34 mouse cellular contexts compared by ENCODE assay signal in the genomic region with DNA sequence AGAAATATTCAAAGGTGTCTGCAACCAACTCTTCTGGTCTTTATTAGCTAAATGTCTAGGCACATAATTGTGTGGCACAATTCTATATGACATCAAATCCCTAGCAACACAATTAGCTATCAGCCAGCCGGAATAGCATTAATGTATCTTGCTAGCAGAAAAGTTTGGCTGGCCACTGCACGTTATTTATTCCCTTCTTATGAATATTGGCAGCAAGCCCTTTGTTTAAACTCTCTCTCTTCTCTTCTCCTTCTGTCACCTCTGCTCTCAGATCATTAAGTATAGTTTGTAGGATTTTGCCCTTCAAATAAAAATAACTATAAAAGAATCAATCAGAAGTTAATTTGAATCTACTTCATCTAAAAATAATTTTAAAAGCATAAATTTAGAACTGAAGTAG. TPM values are rescaled to one million over a fixed set of nuclear protein-coding genes. Genes with fewer than 3 reads are reported as not detected.
"Had no signal": no experiment of that assay in that cellular context is flagged by ENCODE, and none has a peak within 500 bp of the region (broad histone marks: within the 10 kb centered on the region; RNA-seq: fewer than 3 reads in every experiment).

No protein-coding gene starts in this region.

- H3K4me1 ChIP-seq: heart, embryonic 15.5 days; hindbrain, embryonic 13.5 days; hindbrain, embryonic 15.5 days; limb, embryonic 15.5 days; liver, embryonic 12.5 days had no signal

- DNase-seq: gastrocnemius, postnatal 14 days; gastrocnemius, postnatal 36 days; heart, adult 18-20 months; heart, postnatal 14 days; heart, postnatal 36 days; kidney, adult 18-20 months; kidney, adult 8-10 months; kidney, postnatal 14 days; kidney, postnatal 36 days; layer of hippocampus, adult 9-11 months; layer of hippocampus, postnatal 36 days; left cerebral cortex, postnatal 4 days had no signal

- H3K36me3 ChIP-seq: heart, embryonic 15.5 days; limb, embryonic 15.5 days had no signal

- H3K9ac ChIP-seq: heart, embryonic 13.5 days; heart, embryonic 15.5 days; hindbrain, embryonic 13.5 days; hindbrain, embryonic 15.5 days; limb, embryonic 13.5 days; limb, embryonic 15.5 days; liver, embryonic 12.5 days; liver, embryonic 14.5 days had no signal

- H3K9me3 ChIP-seq: heart, embryonic 13.5 days; heart, embryonic 15.5 days; hindbrain, embryonic 13.5 days; hindbrain, embryonic 15.5 days; limb, embryonic 13.5 days; limb, embryonic 15.5 days; liver, embryonic 12.5 days had no signal

- H3K27me3 ChIP-seq: heart, embryonic 13.5 days; heart, embryonic 15.5 days; hindbrain, embryonic 13.5 days; hindbrain, embryonic 15.5 days; limb, embryonic 13.5 days; limb, embryonic 15.5 days; liver, embryonic 12.5 days had no signal

- H3K4me3 ChIP-seq: heart, embryonic 13.5 days; heart, embryonic 15.5 days; hindbrain, embryonic 13.5 days; hindbrain, embryonic 15.5 days; limb, embryonic 13.5 days; limb, embryonic 15.5 days; liver, embryonic 12.5 days had no signal

- H3K4me2 ChIP-seq: heart, embryonic 11.5 days; heart, embryonic 13.5 days; heart, embryonic 15.5 days; hindbrain, embryonic 13.5 days; hindbrain, embryonic 15.5 days; limb, embryonic 13.5 days; limb, embryonic 15.5 days; liver, embryonic 12.5 days had no signal

- H3K27ac ChIP-seq: heart, embryonic 13.5 days; heart, embryonic 15.5 days; hindbrain, embryonic 13.5 days; hindbrain, embryonic 15.5 days; hindbrain, postnatal 0 days; limb, embryonic 13.5 days; limb, embryonic 15.5 days; liver, embryonic 12.5 days; liver, embryonic 14.5 days had no signal

- ATAC-seq: hindbrain, postnatal 0 days; intestine, embryonic 16.5 days; liver, embryonic 12.5 days had no signal

RNA-seq across cellular contexts. Expression of gene Cer1, which starts 57.9 kb away (rescaled TPM):
- total RNA-seq: gastrocnemius, adult 18-20 months; gastrocnemius, adult 8-10 months; gastrocnemius, postnatal 14 days; gastrocnemius, postnatal 36 days; heart, adult 18-20 months; heart, postnatal 14 days; heart, postnatal 36 days; hematopoietic stem cell, adult 5-6 weeks; hindbrain, postnatal 0 days; layer of hippocampus, adult 18-20 months; layer of hippocampus, postnatal 14 days; layer of hippocampus, postnatal 36 days; liver, adult 2 months had no signal
- polyA plus RNA-seq: gonadal fat pad, adult 2 months; heart, embryonic 11.5 days; heart, embryonic 15.5 days; heart, postnatal 0 days; hindbrain, embryonic 13.5 days; hindbrain, embryonic 15.5 days; hindbrain, postnatal 0 days; kidney, embryonic 14.5 days; kidney, embryonic 16.5 days; large intestine, adult 2 months; liver, adult 2 months; liver, embryonic 12.5 days; liver, embryonic 14.5 days had no signal
